Mouse (Mus musculus) liver (tissue): ENCODE data around the gene Srsf1.

ENCODE experiments used
- DNase-seq: peaks from one replicate; pipeline ENCODE4 v3.0.0-alpha.2; 2020; ENCODE audit warnings: mixed read lengths

Gene Srsf1

DNA sequence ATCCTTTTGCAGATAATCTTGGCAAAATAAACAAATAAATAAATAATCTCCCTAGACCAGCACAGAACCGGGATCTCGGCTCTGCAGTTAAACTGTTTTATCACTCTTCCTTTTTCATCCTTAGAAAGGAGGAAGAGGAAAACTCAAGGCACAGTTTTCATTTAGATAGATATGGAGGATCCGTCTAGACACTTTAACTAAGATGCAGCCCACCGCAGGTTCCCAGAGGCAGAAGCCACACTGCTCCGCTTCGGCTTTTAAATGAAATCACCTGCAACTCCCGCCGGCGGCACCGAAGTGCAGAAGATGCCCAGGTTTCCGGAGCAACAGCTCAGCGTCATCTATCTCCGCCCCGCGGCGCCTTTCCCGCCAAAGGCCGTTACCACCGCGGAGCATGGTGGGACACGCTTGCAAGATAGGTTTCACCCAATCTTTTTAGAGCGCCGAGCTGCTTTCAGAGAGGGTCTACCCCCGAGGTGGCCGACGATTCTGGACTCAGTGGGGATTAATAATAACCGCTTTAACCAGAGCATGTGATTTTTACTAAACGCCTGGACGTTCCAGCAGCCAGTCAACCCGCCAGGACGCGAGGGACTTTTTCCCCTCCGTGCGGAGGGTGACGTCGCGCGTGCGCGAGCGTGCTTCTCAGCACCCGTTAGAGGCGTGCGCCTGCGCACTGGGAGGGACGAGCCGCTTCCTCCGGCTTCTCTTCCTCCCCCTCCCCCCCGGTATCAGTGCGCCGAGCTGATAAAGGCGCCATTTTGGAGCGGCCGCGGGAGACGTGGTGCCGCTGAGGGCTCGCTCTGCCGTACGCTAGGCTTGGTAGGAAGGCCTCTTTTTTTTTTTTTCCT is at the start of gene Srsf1:
Srsf1 (plus strand) TSS at position 430 of the 851 bp plus-strand sequence.
- DNase-seq = peak; percentile 99

GRCm38 (mm10) chr11:87999751-88000150 is 47.4 kb upstream of the Srsf1 start:
- DNase-seq = no peak

DNA sequence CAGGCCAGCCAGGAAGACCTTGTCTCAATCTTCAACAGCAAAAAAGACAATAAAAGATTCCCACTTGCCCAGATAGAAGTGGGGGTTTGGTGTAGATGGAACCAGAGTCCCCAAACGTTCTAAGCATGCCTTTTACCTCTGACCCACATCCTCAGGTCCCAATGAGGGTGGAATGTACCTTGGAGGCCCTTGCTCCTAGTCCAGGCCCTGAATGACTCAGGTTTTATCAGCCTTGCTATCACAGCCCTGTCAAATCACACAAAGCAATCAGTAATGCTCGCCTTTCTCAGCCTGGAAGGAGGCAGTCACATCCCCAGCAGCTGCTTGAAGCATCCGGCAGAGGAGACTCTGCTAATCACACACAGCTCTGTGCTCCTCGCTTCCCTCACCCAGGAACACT is 44.4 kb upstream of the Srsf1 start:
- no peak for DNase-seq

DNA sequence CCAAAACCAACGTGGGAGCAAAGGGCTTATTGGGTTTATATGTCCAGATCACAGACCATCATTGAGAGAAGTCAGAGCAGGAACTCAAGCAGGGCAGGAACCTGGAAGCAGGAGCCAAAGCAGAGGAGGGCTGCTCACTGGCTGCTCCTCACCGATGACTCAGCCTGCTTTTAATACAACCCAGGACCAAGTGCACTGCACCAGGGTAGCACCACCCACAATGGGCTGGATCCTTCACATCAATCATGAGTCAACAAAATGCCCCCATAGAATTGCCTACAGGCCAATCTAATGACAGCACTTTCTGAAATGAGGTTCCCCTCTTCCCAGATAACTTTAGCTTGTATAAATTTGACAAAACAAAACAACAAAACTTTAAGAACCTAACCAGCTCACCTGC is 43.0 kb upstream of the Srsf1 start:
- no peak for DNase-seq

DNA sequence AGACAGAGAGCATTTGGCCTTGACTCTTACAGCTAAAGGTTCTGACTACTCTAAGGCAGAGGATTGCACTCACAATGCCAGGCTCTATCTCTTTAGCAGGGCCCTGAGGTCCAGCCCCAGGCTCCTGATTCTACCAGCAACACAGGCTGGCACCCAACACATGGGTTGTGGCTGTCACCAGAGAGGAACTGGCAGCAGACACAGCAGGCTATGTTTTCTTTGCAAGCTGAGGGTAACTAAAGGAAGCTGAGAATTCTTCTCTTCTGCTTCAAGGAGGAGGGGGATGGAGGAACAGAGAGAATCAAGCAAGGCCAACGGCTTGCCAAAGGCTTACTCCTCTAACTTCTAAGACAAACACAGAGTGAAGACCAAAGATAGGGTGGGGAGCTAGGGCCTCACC is 38.5 kb upstream of the Srsf1 start:
- DNase-seq = no peak

GRCm38 (mm10) chr11:88009542-88010190 is 37.5 kb upstream of the Srsf1 start:
- DNase-seq = no peak

DNA sequence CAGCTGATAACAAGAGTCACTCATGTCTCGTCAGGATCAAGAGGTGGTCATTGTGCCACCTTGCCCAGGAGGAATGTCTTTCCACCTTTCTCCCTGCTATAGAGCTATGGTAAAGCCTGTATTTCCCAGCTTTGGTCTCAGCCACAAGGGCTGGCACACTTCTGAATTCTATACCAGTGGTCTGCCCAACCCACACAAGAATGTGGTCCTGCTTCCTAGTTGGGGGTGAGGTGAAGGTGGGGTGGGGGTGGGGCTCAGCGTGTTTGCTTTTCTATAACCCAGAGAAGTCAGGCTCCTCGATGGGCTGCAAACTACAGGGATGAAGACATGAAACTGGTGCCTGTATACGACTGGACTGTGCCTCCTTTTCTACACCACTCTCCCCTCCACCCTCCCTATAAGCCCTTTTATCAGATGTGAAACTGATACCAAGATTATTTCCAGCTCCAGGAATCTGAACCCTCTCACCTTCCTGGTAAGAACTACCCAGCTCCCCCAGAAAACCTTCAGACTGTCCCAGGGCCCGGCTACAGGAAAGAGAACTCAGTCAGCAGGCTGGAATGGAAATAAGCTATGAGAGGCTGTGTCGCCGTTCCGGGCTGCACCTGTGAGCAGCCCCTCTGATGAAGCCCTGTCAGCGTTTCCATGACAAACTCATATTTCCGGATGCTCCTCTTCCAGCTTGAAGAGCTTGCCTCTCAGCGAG is 35.8 kb upstream of the Srsf1 start:
- no peak for DNase-seq

DNA sequence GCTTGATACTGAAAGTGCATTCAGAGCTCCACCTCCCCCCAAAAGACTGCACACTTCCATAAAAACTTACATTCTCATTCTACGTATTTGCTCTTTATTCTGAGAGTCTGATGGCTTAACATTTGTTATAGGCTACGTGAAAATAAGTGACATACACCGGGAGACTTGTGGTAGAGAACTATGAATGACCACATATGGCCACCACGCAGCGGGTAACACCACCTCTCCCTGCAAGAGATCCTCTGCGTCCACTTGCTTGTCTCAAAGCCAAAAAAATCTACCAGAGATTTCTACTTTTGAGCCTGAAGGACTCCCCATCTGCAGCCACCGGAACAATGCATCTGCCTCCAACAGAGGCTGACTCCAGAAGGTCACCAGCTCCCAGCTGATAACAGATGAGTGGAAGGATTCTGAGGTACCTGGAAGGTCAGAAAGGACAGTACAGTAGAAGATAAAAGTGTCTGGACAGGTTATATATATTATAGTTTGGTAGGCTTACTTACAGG is 35.2 kb upstream of the Srsf1 start:
- DNase-seq = no peak

- no peak for DNase-seq
Measured at GRCm38 (mm10) chr11:88012621-88013244, 34.4 kb upstream of the Srsf1 start.

GRCm38 (mm10) chr11:88013632-88014031 is 33.5 kb upstream of the Srsf1 start:
- no peak for DNase-seq

DNA sequence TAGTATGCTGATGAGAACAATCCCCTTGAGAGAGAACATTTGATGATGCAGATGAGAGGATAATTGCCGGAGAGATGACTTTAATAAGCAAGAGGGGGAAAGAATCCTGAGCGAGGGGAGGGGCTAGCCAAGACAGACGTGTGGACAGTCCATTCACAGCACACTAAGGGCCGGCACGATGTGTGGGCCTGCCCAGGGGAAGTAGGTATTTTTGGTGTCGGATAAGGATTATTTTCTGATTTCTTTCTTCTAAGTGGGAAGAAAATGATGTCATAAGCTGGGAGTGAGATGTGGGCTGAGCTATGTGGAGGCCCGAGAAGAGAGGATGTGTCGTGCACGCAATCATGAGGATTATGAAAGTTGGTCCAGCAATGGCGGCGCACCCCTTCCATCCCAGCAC is 32.0 kb upstream of the Srsf1 start:
- DNase-seq = no peak

GRCm38 (mm10) chr11:88015795-88016194 is 31.4 kb upstream of the Srsf1 start:
- DNase-seq = no peak

DNA sequence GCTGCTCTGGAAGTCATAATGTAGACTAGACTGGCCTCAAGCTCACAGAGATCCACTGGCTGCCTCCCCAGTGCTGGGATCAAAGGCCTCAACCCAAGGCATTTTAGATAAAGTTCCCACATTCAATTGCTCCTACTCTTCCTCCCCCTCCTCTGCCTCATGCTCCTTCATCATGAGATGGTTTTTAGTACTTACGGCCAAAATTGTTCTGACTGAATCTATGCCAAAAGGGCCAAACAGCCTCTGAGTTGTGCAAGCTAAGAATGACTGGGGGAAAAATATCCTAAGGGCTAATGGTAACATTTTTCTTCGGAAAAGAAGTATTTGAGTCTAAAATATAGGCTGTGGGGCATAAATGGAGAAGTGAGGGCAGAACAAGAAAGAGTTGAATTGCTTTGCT is 23.2 kb upstream of the Srsf1 start:
- DNase-seq = no peak

DNA sequence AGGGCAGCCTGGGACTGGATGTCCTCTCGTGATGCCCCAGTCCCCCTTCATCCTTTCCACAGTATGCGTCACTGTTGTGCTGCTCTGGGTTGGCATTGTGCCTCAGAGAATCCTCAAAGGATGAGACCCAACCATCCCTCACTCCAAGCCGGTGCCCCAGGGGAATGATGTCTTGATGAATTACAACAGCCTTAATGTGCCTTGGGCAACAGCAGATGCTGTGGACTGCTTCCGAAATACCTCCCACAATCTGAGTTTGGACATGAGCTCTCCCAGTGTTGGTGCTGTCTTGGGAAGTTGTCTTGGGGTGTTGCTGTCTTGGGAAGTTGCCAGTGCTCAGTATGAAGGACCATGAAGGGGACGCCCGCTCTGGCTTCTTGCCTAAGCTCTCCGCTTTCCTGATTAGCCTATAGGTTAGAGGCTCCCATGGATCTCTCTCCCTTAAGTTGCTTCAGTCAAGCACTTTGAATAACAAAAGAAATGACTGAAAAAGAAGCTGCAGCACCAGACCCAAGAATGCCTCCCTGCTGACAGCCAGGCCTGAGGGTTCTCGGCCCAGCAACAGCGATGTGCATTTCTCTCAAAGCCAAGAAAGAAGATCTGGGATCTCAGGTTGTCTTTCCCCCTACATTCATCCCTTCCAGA is 19.7 kb upstream of the Srsf1 start:
- DNase-seq = no peak

DNA sequence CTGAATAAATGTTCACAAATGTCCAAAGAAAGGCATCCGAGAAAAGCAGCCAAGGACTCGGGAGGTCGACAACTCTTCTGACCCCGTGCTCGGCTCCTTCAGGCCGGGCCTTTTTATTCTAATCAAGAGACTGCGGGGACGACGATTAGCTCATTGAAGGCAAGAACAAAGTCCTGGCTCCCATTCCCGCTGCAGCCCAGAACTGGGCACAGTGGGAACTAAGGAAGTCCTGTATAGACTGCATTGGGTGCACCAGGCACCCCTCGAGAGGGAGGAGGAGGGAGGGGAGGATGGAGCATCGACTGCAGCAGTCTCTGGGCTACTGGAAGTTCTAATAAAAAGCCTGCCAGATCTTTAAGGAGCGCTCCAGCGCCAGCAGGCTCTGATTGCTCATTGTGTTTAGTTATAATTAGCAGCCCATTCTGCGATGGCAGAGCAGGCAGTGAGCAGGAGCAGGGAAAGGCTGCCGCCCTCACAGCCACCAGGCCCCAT is 18.9 kb upstream of the Srsf1 start:
- no peak for DNase-seq

- no peak for DNase-seq
Measured at GRCm38 (mm10) chr11:88030219-88030618, 17.0 kb upstream of the Srsf1 start.

GRCm38 (mm10) chr11:88030836-88031235 is 16.3 kb upstream of the Srsf1 start:
- DNase-seq = no peak

- DNase-seq = no peak
Measured at GRCm38 (mm10) chr11:88031753-88032152, 15.4 kb upstream of the Srsf1 start.

- DNase-seq = no peak
Measured at GRCm38 (mm10) chr11:88035970-88036369, 11.2 kb upstream of the Srsf1 start.

GRCm38 (mm10) chr11:88036761-88037251 is 10.4 kb upstream of the Srsf1 start:
- no peak for DNase-seq

GRCm38 (mm10) chr11:88037386-88037785 is 9.8 kb upstream of the Srsf1 start:
- DNase-seq = no peak

DNA sequence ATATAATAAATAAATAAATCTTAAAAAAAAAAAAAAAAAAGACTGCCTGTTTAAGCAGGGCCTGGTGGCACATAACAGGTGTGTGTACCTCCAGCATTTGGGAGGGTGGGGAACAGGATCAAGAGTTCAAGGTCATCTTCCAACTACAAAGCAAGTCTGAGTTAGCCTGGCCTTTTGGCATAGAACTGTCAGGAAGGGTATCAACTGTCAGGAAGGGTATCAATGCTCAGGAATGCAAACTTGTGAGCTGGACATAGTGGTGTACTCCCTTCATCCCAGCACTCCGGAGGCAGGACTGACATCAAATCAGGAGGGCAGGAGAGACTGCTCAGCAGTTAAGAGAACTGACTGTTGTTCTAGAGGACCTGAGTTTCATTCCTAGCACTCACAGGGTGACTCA is 8.1 kb upstream of the Srsf1 start:
- no peak for DNase-seq
